Mouse (Mus musculus): ENCODE results near the gene Akna.

- TF ChIP-seq CTCF (IDR thresholded peaks at IDR 0.05; ENCODE audit: low read depth, low read length) (no peak), POLR2A (IDR thresholded peaks at IDR 0.05; ENCODE audit: extremely low read depth, insufficient read depth, low read length) (no peak)
These were observed 1.9 kb upstream of the Akna start for GRCm38 (mm10) chr4:63405051-63405450.
